In the genomic region with DNA sequence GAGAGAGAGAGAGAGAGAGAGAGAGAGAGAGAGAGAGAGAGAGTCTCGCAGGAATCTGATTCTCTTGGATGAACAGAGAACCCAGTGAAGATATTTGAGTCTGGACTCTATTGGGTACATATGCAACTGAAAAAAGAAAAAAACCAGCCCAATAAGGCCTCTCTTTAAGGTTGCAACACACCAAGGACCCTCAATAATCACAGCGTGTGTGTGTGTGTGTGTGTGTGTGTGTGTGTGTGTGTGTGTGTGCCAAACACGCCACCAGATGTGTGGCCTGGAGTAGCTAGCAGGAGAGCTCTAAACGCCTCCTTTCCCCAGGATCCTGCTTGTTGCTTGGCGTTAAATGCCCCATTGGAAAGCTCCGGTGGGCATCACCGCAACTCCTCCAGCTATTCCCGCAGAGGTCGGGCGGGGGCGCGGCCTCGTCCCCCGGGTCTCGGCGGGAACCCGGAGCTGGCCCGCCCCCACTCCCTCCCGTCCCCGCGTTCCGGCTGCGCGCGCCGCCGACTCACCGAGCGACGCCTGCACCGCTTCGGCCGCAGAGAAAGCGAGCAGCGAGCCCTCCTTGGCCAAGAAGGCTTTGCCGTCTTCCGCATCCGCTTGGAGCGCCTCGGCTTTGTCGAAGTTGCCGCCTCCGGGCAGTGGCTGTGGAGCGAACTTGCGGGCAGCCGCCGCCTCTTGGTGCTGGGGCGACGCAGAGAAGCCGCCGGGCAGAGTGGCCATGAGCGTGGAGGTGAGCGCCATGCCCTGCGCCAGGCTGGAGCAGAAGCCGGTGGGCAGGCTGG, we compare ENCODE assay signal across 9 mouse cellular contexts. TPM values are rescaled to one million over a fixed set of nuclear protein-coding genes. Genes with fewer than 3 reads are reported as not detected.
DNase-seq lines count a peak whose midpoint lies in the region; ATAC-seq and TF ChIP-seq lines count a peak whose summit lies in the region.
"Had no signal": no experiment of that assay in that cellular context is flagged by ENCODE, and none has a peak within 500 bp of the region (broad histone marks: within the 10 kb centered on the region; RNA-seq: fewer than 3 reads in every experiment).

No protein-coding gene starts in this region.

- TF ChIP-seq CTCF in midbrain, postnatal 0 days (IDR thresholded peaks at IDR 0.05) = no peak

- no peak for DNase-seq in lung, adult 18-20 months
- peak; percentile 70 for DNase-seq in forebrain, embryonic 10.5 days (ENCODE audit: extremely low spot score, low spot score)
- peak; percentile 58 for DNase-seq in kidney, postnatal 10 days
- DNase-seq in midbrain, postnatal 0 days (ENCODE audit: low spot score) = no peak
- no peak for DNase-seq in Muller cell, postnatal 12 days (ENCODE audit: inconsistent ontology term)
- no peak for DNase-seq in left cerebral cortex, postnatal 4 days
- DNase-seq in left cerebral cortex, postnatal 25 days (ENCODE audit: low spot score in 2 of 2) = no peak

- H3K27me3 ChIP-seq in lung, embryonic 16.5 days (ENCODE audit: control insufficient read depth, insufficient read depth, low read depth, low read length) = peaks cover 96% of the 10 kb centered on the region
- peaks cover 100% of the 10 kb centered on the region for H3K27me3 ChIP-seq in forebrain, embryonic 10.5 days (ENCODE audit: poor library complexity, severe bottlenecking)
- peaks cover 61% of the 10 kb centered on the region for H3K27me3 ChIP-seq in midbrain, postnatal 0 days (ENCODE audit: insufficient read depth, low read length)

- H3K36me3 ChIP-seq in lung, embryonic 16.5 days (ENCODE audit: control insufficient read depth, insufficient read depth, low read length) = no peaks in the 10 kb centered on the region
- no peaks in the 10 kb centered on the region for H3K36me3 ChIP-seq in forebrain, embryonic 10.5 days (replicated peaks)
- H3K36me3 ChIP-seq in midbrain, postnatal 0 days (ENCODE audit: insufficient read depth, low read length) = no peaks in the 10 kb centered on the region

- H3K27ac ChIP-seq in lung, embryonic 16.5 days (ENCODE audit: low read length) = no peak overlapping the region
- H3K27ac ChIP-seq in forebrain, embryonic 10.5 days = peak overlapping the region; percentile 71
- no peak overlapping the region for H3K27ac ChIP-seq in midbrain, postnatal 0 days (ENCODE audit: low read depth, low read length)

- peaks cover 27% of the 10 kb centered on the region for H3K4me1 ChIP-seq in lung, embryonic 16.5 days (replicated peaks; ENCODE audit: control insufficient read depth, insufficient read depth, low read length)
- peaks cover 94% of the 10 kb centered on the region for H3K4me1 ChIP-seq in forebrain, embryonic 10.5 days
- peaks cover 9% of the 10 kb centered on the region for H3K4me1 ChIP-seq in midbrain, postnatal 0 days (ENCODE audit: insufficient read depth, low read length)

- no peaks in the 10 kb centered on the region for H3K9me3 ChIP-seq in lung, embryonic 16.5 days (ENCODE audit: control insufficient read depth, low read length)
- no peaks in the 10 kb centered on the region for H3K9me3 ChIP-seq in forebrain, embryonic 10.5 days
- H3K9me3 ChIP-seq in midbrain, postnatal 0 days (ENCODE audit: low read length) = no peaks in the 10 kb centered on the region

- intact Hi-C loops in left cerebral cortex, postnatal 4 days (cut with DNase I) = no loop called here
- intact Hi-C loops in left cerebral cortex, postnatal 25 days (cut with DNase I) = no loop called here

- H3K4me2 ChIP-seq in lung, embryonic 16.5 days (ENCODE audit: low read depth, low read length) = peak overlapping the region; percentile 61
- peak overlapping the region; percentile 44 for H3K4me2 ChIP-seq in midbrain, postnatal 0 days (ENCODE audit: low read depth, low read length, poor library complexity, severe bottlenecking)

- peak overlapping the region; percentile 32; the same call in 1 of the 2 replicates for H3K9ac ChIP-seq in lung, embryonic 16.5 days (ENCODE audit: low read length)
- H3K9ac ChIP-seq in midbrain, postnatal 0 days (replicated peaks; ENCODE audit: low read length, poor library complexity, severe bottlenecking) = no peak overlapping the region

- 1% methylated on average over 54 of the region's 55 CpGs for WGBS in lung, embryonic 16.5 days
- WGBS in forebrain, embryonic 10.5 days = under 1% methylated on average over 55 of the region's 55 CpGs
- under 1% methylated on average over 55 of the region's 55 CpGs for WGBS in midbrain, postnatal 0 days

- peak; percentile 18; the same call in 1 of the 2 replicates for ATAC-seq in lung, embryonic 16.5 days (ENCODE audit: low read depth)
- no peak for ATAC-seq in midbrain, postnatal 0 days (ENCODE audit: low FRiP score)

- peak overlapping the region; percentile 46 for H3K4me3 ChIP-seq in lung, embryonic 16.5 days (ENCODE audit: low read length)
- peak overlapping the region; percentile 59 for H3K4me3 ChIP-seq in forebrain, embryonic 10.5 days
- peak overlapping the region; percentile 26 for H3K4me3 ChIP-seq in midbrain, postnatal 0 days (ENCODE audit: low read depth, low read length)

RNA-seq across cellular contexts. Expression of a gene that starts 1.1 kb away (rescaled TPM):
- not detected in 2 replicates for polyA plus RNA-seq in lung, embryonic 16.5 days (2015; fragmentation: Nextera tagmentation; extraction: Ambion mirVana)
- 1.2 and 1.5 TPM in 2 replicates for polyA plus RNA-seq in forebrain, embryonic 10.5 days (2016; fragmentation: Nextera tagmentation; extraction: Ambion mirVana)
- total RNA-seq in midbrain, postnatal 0 days (2014; rRNA removed) = 9.9 and 10.8 TPM in 2 replicates
- polyA plus RNA-seq in midbrain, postnatal 0 days (2015; fragmentation: Nextera tagmentation; extraction: Ambion mirVana) = 15.2 and 22.8 TPM in 2 replicates
- total RNA-seq in left cerebral cortex, postnatal 4 days (2021) = under 1 TPM; 0.28 to 0.95 TPM
- total RNA-seq in left cerebral cortex, postnatal 25 days (2021) = under 1 TPM in 1 of 2 experiments, not detected in 1; 0.44 TPM
- total RNA-seq: adrenal gland, postnatal 36 days had no signal

Comparison
In these comparisons a context has a peak if more than half of its experiments do, and no peak if none do; other contexts are left out.
1. DNase-seq: peak in forebrain, embryonic 10.5 days (single experiment) and kidney, postnatal 10 days (single experiment); none in lung, adult 18-20 months (0 of 2), midbrain, postnatal 0 days (single experiment), Muller cell, postnatal 12 days (single experiment), left cerebral cortex, postnatal 4 days (single experiment) and left cerebral cortex, postnatal 25 days (0 of 2).
2. Peak in every context shown above with its lines, with median percentiles within 50 percentile points of each other: H3K4me3 ChIP-seq.